Mouse (Mus musculus) midbrain, embryonic 13.5 days (tissue): ENCODE data around the gene Trim11. TPM values are rescaled to one million over a fixed set of nuclear protein-coding genes. Genes with fewer than 3 reads are reported as not detected.
"Not testable (repeated sequence)": the region's sequence is repeated elsewhere in the genome, so short reads cannot be mapped to it uniquely, and the experiment has no call there.

Experiments
- ATAC-seq: fragments of 200-750 bp; cut with Nextera tagmentation; 2 replicates; pipeline ENCODE4 v1.8.0; 2017; ENCODE audit warnings: mild to moderate bottlenecking, moderate TSS enrichment, moderate library complexity
- H3K27ac ChIP-seq: fragments of 300-500 bp; sonication (generic); 2 replicates; pipeline ENCODE4 v1.5.1; 2015; ENCODE audit warnings: inconsistent platforms, mild to moderate bottlenecking, moderate library complexity
- H3K27me3 ChIP-seq: fragments of 300-500 bp; sonication (generic); 2 replicates; pipeline ENCODE4 v1.6.1; 2015; ENCODE audit warnings: mild to moderate bottlenecking, inconsistent platforms
- H3K36me3 ChIP-seq: fragments of 300-500 bp; sonication (generic); 2 replicates; pipeline ENCODE4 v1.6.1; 2015; ENCODE audit warnings: mild to moderate bottlenecking, inconsistent platforms
- H3K4me1 ChIP-seq: fragments of 300-500 bp; sonication (generic); replicated peaks from 2 replicates; pipeline ENCODE4 v1.6.1; 2015; ENCODE audit warnings: inconsistent platforms
- H3K4me2 ChIP-seq: fragments of 300-500 bp; sonication (generic); replicated peaks from 2 replicates; pipeline ENCODE4 v1.6.1; 2015; ENCODE audit warnings: moderate library complexity, mild to moderate bottlenecking, inconsistent platforms
- H3K4me3 ChIP-seq: fragments of 300-500 bp; sonication (generic); replicated peaks from 2 replicates; pipeline ENCODE4 v1.5.1; 2015; ENCODE audit warnings: mild to moderate bottlenecking, inconsistent platforms
- H3K9ac ChIP-seq: fragments of 300-500 bp; sonication (generic); replicated peaks from 2 replicates; pipeline ENCODE4 v1.6.1; 2015; ENCODE audit warnings: mild to moderate bottlenecking, inconsistent platforms
- H3K9me3 ChIP-seq: fragments of 300-500 bp; sonication (generic); 2 replicates; pipeline ENCODE4 v1.6.1; 2016; ENCODE audit warnings: mild to moderate bottlenecking, inconsistent platforms
- WGBS: fragments of 180-500 bp; shearing (Covaris S2); methylation state at CpG from one replicate; pipeline ENCODE4 v1.1.7; 2015; 5-methylcytosine and 5-hydroxymethylcytosine counted together
- polyA plus RNA-seq: library from polyadenylated mRNA; unstranded; fragments of >200 nt; fragmentation: Nextera tagmentation; extraction: Ambion mirVana; gene quantifications from 2 replicates; pipeline ENCODE4 v1.2.1, GENCODE M21; 2015

Gene Trim11
- polyA plus RNA-seq, 1 experiment from 2014 or later = 21.9 TPM

DNA sequence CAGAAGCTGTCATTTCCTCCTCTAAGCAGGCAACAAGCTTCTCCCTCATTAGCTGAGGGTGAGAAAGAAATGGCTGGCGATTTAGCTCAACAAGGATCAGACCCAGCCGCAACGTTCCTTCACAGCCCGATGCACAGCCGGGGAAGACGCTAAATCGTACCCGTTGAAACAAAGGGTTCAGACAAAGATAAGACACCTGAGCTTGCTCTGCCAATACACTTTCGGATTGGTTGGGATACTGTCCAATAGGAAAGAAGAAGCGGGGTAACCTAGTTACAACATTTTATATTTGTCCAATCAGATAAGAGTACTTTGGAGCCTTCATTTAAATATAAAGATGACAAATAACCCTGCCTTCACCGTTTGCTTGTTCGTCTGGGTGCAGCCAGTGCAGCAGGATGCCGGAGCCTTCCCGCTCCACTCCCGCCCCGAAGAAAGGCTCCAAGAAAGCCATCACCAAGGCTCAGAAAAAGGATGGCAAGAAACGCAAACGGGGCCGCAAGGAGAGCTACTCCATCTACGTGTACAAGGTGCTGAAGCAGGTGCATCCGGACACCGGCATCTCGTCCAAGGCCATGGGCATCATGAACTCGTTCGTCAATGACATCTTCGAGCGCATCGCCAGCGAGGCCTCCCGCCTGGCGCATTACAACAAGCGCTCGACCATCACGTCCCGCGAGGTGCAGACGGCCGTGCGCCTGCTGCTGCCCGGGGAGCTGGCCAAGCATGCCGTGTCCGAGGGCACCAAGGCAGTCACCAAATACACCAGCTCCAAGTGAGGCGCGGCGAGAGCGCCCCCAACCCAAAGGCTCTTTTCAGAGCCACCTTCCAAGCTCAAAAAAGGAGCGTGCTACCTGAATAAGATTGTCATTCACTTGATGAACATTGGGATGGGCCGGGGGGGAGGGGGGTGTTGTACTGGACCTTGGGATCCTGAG, 29.1 kb upstream of the Trim11 start, which contains the start of gene Hist3h2ba:
TSS of gene Hist3h2ba (plus strand) at position 379 of the 938 bp plus-strand sequence.
- Histone ChIP-seq H3K36me3 (no peaks in the 10 kb centered on the region), H3K27me3 (peaks cover 2% of the 10 kb centered on the region; the same call in 1 of the 2 replicates), H3K4me3 (peak within 1 kb of the TSS; percentile 67), H3K9ac (peak within 1 kb of the TSS; percentile 97), H3K4me1 (peaks cover 35% of the 10 kb centered on the region), H3K4me2 (peak within 1 kb of the TSS; percentile 69), H3K9me3 (no peaks in the 10 kb centered on the region), H3K27ac (peak within 1 kb of the TSS; percentile 99)
- ATAC-seq = peak; percentile 95
- WGBS = 1% methylated on average over 48 of the region's 48 CpGs

DNA sequence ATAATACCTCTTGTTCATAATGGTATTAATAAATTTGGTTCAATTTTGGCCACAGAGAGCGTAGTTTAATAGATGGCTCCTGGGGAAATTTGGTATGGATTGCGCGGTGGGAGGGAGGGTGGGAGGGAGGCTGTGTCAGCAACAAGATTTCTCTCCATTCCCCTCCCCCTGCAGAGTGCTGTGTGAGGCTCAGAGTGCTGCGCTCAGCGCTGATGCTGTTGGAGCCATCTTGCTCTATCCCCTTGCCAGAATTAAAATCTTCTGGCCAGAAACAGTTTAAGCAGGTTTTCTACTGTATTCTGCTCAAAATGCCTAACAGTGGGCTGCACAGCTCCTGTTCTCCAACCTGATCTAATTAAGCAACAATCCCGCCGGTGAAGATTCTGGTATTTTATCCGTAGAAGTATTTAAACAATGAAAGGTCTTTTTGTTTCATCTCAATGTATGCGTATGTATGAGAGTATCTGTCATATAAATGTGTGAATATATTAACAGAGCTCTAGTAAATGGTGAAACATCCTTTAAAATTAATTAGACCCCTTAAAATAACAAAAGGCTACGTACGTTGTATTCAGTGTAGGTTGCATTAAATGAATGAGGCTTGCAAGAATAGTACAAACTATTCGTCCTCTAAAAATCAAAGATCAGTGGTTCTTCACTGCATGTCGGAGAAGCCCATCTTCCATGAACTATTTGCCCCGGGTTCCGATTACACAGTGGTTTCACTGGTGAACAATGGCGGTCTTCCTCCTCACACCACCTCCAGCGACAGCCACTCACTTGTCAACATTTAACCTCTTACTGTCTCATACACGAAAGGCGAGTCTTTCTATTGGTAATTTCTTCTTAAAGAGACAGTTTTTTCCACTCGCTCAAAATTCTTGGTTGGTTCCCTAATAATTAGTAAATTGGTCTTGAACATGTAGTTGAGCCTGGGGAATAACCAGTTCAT, 28.1 kb upstream of the Trim11 start:
- Histone ChIP-seq H3K4me1 (peaks cover 35% of the 10 kb centered on the region), H3K4me2 (peak overlapping the region; percentile 69), H3K9ac (peak overlapping the region; percentile 97), H3K27me3 (no peaks in the 10 kb centered on the region), H3K4me3 (peak overlapping the region; percentile 67), H3K9me3 (no peaks in the 10 kb centered on the region), H3K27ac (peak overlapping the region; percentile 99), H3K36me3 (no peaks in the 10 kb centered on the region)
- peak; percentile 60 for ATAC-seq
- WGBS = 1% methylated on average over 20 of the region's 20 CpGs

DNA sequence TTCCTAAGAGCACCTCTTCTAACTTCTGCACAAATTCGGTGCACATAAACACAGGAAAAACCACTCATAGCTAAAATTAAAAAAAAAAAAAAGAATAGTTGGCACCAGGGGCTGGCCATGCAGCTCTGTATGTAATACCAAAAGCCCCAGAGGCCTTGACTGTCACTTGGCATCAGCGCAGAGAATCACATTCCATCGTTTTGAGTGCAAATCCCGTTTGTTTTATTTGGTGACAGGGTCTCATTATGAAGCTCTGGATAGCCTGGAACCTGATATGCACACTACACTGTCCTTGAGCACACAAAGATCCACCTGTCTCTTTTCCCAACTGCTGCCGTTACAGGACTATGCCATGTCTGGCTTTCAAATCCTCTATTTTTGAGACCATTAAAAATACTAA, 26.7 kb upstream of the Trim11 start:
- peak overlapping the region; percentile 99 for H3K27ac ChIP-seq
- ATAC-seq = no peak
- peak overlapping the region; percentile 69 for H3K4me2 ChIP-seq
- WGBS = 64% methylated on average over 5 of the region's 5 CpGs
- H3K9ac ChIP-seq = peak overlapping the region; percentile 97
- peaks cover 41% of the 10 kb centered on the region for H3K4me1 ChIP-seq
- peak overlapping the region; percentile 67 for H3K4me3 ChIP-seq
- H3K27me3 ChIP-seq = no peaks in the 10 kb centered on the region
- no peaks in the 10 kb centered on the region for H3K9me3 ChIP-seq
- no peaks in the 10 kb centered on the region for H3K36me3 ChIP-seq

DNA sequence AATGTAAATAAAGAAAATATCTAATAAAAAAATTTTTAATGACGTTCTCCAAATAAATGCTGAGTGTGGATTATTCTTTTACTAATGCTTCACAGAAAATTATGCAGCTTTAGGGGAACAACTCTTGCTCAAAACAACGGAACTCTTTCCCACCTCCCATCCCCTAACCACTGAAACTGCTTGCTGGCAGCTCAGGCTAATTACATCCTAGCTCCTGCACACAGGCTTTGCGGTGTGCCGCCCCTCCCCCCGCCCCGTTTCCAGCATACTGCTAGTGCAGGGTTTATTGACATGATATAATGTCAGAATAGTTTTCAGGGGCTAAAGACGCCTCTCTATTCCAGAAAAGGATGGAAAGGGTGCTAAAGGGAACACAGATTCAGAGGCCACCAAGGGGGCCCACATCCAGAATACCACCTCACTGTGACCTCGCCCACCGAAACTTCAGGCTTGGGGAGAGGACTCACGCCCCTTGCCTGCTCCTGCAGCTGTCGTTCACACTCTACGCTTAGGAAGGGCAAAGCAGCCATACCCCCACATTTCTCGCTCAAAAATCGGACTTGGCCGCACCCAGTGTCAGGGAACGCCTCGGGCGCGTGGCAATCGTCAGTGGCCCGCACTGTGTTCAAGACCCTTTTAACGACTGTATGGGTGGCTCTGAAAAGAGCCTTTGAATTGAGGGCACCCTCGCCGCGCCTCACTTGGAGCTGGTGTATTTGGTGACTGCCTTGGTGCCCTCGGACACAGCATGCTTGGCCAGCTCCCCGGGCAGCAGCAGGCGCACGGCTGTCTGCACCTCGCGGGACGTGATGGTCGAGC, 24.3 kb upstream of the Trim11 start:
- peaks cover 9% of the 10 kb centered on the region for H3K36me3 ChIP-seq
- peak overlapping the region; percentile 87 for H3K4me3 ChIP-seq
- under 1% methylated on average over 33 of the region's 33 CpGs for WGBS
- H3K27ac ChIP-seq = peak overlapping the region; percentile 100
- no peaks in the 10 kb centered on the region for H3K9me3 ChIP-seq
- H3K4me1 ChIP-seq = peaks cover 56% of the 10 kb centered on the region
- peak; percentile 18 for ATAC-seq
- H3K27me3 ChIP-seq = no peaks in the 10 kb centered on the region
- peak overlapping the region; percentile 90 for H3K4me2 ChIP-seq
- peak overlapping the region; percentile 97 for H3K9ac ChIP-seq

DNA sequence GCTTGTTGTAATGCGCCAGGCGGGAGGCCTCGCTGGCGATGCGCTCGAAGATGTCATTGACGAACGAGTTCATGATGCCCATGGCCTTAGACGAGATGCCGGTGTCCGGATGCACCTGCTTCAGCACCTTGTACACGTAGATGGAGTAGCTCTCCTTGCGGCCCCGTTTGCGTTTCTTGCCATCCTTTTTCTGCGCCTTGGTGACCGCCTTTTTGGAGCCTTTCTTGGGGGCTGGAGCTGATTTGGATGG, 23.8 kb upstream of the Trim11 start:
- Histone ChIP-seq H3K27ac (peak overlapping the region; percentile 100), H3K4me1 (peaks cover 61% of the 10 kb centered on the region), H3K9ac (peak overlapping the region; percentile 97), H3K4me2 (peak overlapping the region; percentile 90), H3K4me3 (peak overlapping the region; percentile 87)
- H3K36me3 ChIP-seq, H3K27me3 ChIP-seq, H3K9me3 ChIP-seq: not testable (repeated sequence)
- WGBS = under 1% methylated on average over 17 of the region's 17 CpGs
- ATAC-seq = peak; percentile 39; the same call in 1 of the 2 replicates

DNA sequence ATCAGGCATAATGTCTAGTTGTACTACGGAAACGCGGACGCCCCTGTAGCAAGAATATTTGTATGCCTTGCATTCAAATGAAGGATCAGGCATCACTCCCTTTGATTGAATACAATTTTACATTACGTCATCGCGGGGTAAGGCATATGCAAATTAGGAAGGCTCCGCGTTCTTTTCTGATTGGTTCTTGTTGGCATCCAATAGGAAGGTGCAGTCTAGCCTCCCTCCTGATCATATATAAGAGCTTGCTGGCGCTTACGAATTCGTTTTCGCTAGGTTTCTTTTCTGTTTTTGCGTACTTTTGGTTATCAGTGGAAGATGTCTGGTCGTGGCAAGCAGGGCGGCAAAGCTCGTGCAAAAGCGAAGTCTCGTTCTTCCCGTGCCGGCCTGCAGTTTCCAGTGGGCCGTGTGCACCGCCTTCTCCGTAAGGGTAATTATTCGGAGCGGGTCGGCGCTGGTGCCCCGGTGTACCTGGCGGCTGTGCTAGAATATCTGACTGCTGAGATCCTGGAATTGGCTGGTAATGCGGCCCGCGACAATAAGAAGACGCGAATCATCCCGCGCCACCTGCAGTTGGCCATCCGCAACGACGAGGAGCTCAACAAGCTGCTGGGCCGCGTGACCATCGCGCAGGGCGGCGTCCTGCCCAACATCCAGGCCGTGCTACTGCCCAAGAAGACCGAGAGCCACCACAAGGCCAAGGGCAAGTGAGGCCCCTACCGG, 23.3 kb upstream of the Trim11 start, which contains the start of the genes Hist3h2a and Trim17:
TSS of gene Hist3h2a (plus strand) at position 266 of the 723 bp plus-strand sequence.
TSS of gene Trim17 (plus strand) at position 266 of the 723 bp plus-strand sequence.
- whole genome bisulfite sequencing = under 1% methylated on average over 49 of the region's 49 CpGs
- Histone ChIP-seq H3K27me3 (no peaks in the 10 kb centered on the region), H3K4me2 (peak within 1 kb of the TSS; percentile 90), H3K9ac (peak within 1 kb of the TSS; percentile 97), H3K36me3 (peaks cover 9% of the 10 kb centered on the region), H3K4me1 (peaks cover 66% of the 10 kb centered on the region), H3K4me3 (peak within 1 kb of the TSS; percentile 87), H3K9me3 (no peaks in the 10 kb centered on the region), H3K27ac (peak within 1 kb of the TSS; percentile 100)
- peak; percentile 84 for ATAC-seq

DNA sequence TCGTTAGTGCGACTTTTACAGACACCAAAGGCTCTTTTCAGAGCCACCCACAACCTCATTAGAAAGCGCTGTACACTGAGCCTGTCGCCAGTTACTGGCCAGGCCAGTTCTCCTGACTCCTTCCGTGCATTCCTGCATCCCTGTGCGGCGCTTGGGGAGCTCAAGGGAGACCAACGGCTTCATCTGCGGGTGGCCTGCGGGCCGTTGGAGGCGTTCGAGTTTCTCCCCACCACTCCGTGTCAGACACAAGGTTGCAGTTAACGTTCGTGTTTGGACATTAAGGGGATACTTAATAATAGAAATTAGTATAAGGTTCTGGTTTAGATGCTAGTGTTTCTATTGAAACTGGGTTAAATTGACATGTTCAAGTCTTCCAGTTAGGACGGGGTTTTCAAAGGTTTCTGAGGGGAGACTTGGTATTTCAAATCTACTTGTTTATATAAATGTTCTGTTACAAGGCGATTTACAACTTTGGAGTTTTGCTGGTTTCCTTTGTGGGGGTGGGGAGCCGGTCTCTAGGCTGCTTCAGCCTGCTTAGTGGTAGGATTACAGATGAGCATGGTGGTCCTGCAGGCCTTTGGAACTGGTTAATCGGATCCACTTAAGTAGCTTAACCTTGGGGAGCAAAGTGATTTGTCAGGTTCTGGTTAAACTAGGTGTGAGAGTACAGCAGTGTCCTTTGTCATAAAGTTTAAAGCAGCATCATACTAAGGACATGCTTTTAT, 22.6 kb upstream of the Trim11 start:
- ATAC-seq = peak; percentile 41
- WGBS = 0% methylated on average over 20 of the region's 20 CpGs
- H3K4me2 ChIP-seq = peak overlapping the region; percentile 82

DNA sequence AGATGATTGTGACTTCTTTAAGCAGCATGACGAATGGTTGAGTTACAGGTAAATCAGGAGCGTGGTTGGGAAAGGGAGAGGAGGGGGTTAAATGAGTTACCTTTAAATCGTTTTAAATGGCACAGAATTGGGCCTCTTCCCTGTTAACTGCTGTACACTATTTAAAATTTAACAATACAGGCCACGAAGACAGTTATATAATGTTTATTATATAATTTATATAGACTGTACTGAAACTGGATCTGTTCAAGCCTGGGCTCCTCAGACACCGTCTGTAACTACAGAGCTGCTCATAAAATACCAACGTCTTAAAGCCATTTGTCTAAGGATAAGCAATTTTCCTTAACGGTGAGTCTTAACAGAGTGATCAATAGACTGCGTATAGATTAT, 22.0 kb upstream of the Trim11 start:
- H3K9me3 ChIP-seq = no peaks in the 10 kb centered on the region
- peak overlapping the region; percentile 100 for H3K27ac ChIP-seq
- H3K36me3 ChIP-seq = peaks cover 9% of the 10 kb centered on the region
- H3K9ac ChIP-seq = peak overlapping the region; percentile 89
- 23% methylated on average over 8 of the region's 8 CpGs for WGBS
- peak overlapping the region; percentile 87 for H3K4me3 ChIP-seq
- peaks cover 69% of the 10 kb centered on the region for H3K4me1 ChIP-seq
- no peaks in the 10 kb centered on the region for H3K27me3 ChIP-seq
- H3K4me2 ChIP-seq = peak overlapping the region; percentile 82
- ATAC-seq = no peak

More for the DNA sequence above, 22.6 kb upstream of the Trim11 start:
- Histone ChIP-seq H3K4me3 (peak overlapping the region; percentile 87), H3K27ac (peak overlapping the region; percentile 100), H3K9me3 (no peaks in the 10 kb centered on the region), H3K27me3 (no peaks in the 10 kb centered on the region), H3K36me3 (peaks cover 9% of the 10 kb centered on the region), H3K4me1 (peaks cover 71% of the 10 kb centered on the region), H3K9ac (peak overlapping the region; percentile 89)

DNA sequence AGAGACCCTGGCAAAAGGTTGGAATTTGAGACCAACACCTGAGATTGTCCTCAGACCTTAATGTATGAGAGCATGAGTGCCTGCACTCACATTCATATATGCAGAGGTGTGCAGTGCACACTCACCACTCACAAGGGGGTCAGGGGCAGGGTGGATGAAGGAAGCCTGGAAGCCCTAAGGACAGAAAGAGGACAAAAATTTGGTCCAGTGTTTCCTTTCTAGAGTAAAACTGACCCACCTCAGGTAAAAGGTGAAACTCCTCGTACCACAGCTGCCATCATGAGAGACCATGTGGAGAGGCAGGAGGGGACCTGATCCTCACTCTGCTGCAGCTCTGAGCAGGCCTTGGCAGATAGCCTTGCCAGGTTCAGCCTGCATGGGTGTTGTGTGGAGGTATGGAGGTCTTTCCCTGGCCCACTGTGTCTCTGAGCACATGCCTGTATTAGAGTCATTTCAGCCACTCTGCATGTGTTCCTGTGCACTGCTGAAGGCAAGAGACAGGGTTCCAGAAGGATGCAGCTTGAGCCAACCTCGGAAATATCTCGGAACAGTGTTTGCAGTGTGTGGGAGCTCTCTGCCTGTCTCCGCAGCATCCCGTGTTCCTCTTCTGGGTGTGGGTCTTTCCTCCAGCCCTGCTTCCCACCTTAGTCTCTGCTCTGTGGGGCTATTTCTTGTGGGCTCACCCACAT, 20.5 kb upstream of the Trim11 start:
- Histone ChIP-seq H3K4me2 (peak overlapping the region; percentile 82), H3K27ac (0 out of 2 replicates have a peak overlapping the region, but pooled peaks have one; percentile 14)
- WGBS = 83% methylated on average over 5 of the region's 5 CpGs

DNA sequence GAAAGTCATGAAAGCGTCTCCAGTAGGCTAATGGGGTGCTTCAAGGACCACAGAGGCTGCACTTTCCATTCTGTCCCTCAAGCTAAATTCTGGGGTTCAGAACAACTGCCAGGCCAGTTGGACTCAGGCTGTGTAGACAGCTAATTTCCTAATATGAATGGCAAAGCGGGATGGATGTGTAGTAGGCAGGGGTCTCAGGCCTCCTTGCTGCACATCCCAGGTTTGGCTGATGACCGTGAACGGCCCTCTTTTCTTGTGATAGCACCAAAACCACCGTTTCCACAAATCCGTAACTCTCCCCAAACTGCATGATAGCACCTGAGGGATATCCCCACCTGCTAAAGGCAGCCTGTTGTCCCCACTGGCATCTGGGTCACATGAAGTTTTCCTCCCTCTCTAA, 19.4 kb upstream of the Trim11 start:
- Histone ChIP-seq H3K27ac (no peak overlapping the region), H3K4me1 (peaks cover 47% of the 10 kb centered on the region), H3K4me2 (peak overlapping the region; percentile 82), H3K9ac (no peak overlapping the region), H3K36me3 (peaks cover 12% of the 10 kb centered on the region), H3K4me3 (0 out of 2 replicates have a peak overlapping the region, but pooled peaks have one; percentile 87), H3K27me3 (peaks cover 12% of the 10 kb centered on the region), H3K9me3 (peaks cover 4% of the 10 kb centered on the region; the same call in 1 of the 2 replicates)
- 85% methylated on average over 6 of the region's 6 CpGs for WGBS
- no peak for ATAC-seq

More for the DNA sequence above, 20.5 kb upstream of the Trim11 start:
- H3K27me3 ChIP-seq = peaks cover 10% of the 10 kb centered on the region
- peaks cover 54% of the 10 kb centered on the region for H3K4me1 ChIP-seq
- H3K9me3 ChIP-seq = peaks cover 4% of the 10 kb centered on the region; the same call in 1 of the 2 replicates
- peak overlapping the region; percentile 89 for H3K9ac ChIP-seq
- H3K36me3 ChIP-seq = peaks cover 12% of the 10 kb centered on the region
- no peak for ATAC-seq
- peak overlapping the region; percentile 87 for H3K4me3 ChIP-seq
